Mouse (Mus musculus): ENCODE measurements at regions not wholly inside any gene's neighbourhood (a gene's known extent, or its start where the extent isn't known, plus 50 kb on each side); places are given as distances from the start of the nearest gene placed in this dataset.
A peak's percentile ranks its signal among the peaks of the same experiment; 100 is the strongest.
"Not testable (repeated sequence)": the region's sequence is repeated elsewhere in the genome, so short reads cannot be mapped to it uniquely, and the experiment has no call there.

GRCm38 (mm10) chr3:6887053-6887700 lies 266.9 kb upstream of the 1700008P02Rik start:
- intact Hi-C loops (cut with DNase I) = no loop called here
- no peak for DNase-seq (ENCODE audit: low spot score in 2 of 2)

GRCm38 (mm10) chr3:6886200-6887052 lies 266.2 kb upstream of the 1700008P02Rik start:
- no peak for DNase-seq (ENCODE audit: low spot score in 2 of 2)
- intact Hi-C loops (cut with DNase I) = no loop called here

GRCm38 (mm10) chr3:6883401-6883800 lies 263.2 kb upstream of the 1700008P02Rik start:
- intact Hi-C loops (cut with DNase I) = no loop called here
- DNase-seq (ENCODE audit: low spot score in 2 of 2) = no peak

- intact Hi-C loops (cut with DNase I) = no loop called here
Measured at GRCm38 (mm10) chr3:6876265-6876664, 256.0 kb upstream of the 1700008P02Rik start.

GRCm38 (mm10) chr3:6872170-6872569 lies 251.9 kb upstream of the 1700008P02Rik start:
- DNase-seq (ENCODE audit: low spot score in 2 of 2) = no peak
- intact Hi-C loops (cut with DNase I) = no loop called here

More at GRCm38 (mm10) chr3:6876265-6876664, 256.0 kb upstream of the 1700008P02Rik start:
- no peak for DNase-seq (ENCODE audit: low spot score in 2 of 2)

GRCm38 (mm10) chr3:6871752-6872151 lies 251.5 kb upstream of the 1700008P02Rik start:
- intact Hi-C loops (cut with DNase I) = no loop called here
- DNase-seq (ENCODE audit: low spot score in 2 of 2) = no peak

- DNase-seq (ENCODE audit: low spot score in 2 of 2) = no peak
- intact Hi-C loops (cut with DNase I) = no loop called here
Measured at GRCm38 (mm10) chr3:6866148-6866483, 245.9 kb upstream of the 1700008P02Rik start.

GRCm38 (mm10) chr3:6865462-6866147 lies 245.4 kb upstream of the 1700008P02Rik start:
- intact Hi-C loops (cut with DNase I) = no loop called here
- peak; percentile 57 to 62 for DNase-seq (ENCODE audit: low spot score in 2 of 2)

- intact Hi-C loops (cut with DNase I) = no loop called here
- no peak for DNase-seq (ENCODE audit: low spot score in 2 of 2)
Measured at GRCm38 (mm10) chr3:6859866-6860180, 239.6 kb upstream of the 1700008P02Rik start.

- no peak for DNase-seq (ENCODE audit: low spot score in 2 of 2)
- intact Hi-C loops (cut with DNase I) = no loop called here
Measured at GRCm38 (mm10) chr3:6858982-6859865, 239.0 kb upstream of the 1700008P02Rik start.

- DNase-seq (ENCODE audit: low spot score in 2 of 2) = no peak
- intact Hi-C loops (cut with DNase I) = no loop called here
Measured at GRCm38 (mm10) chr3:6819332-6819731, 199.1 kb upstream of the 1700008P02Rik start.

GRCm38 (mm10) chr3:6812346-6812745 lies 192.1 kb upstream of the 1700008P02Rik start:
- no peak for DNase-seq (ENCODE audit: low spot score in 2 of 2)
- intact Hi-C loops (cut with DNase I) = no loop called here

- DNase-seq (ENCODE audit: low spot score in 2 of 2) = no peak
- intact Hi-C loops (cut with DNase I) = no loop called here
Measured at GRCm38 (mm10) chr3:6809381-6809950, 189.2 kb upstream of the 1700008P02Rik start.

- DNase-seq (ENCODE audit: low spot score in 2 of 2) = not testable (repeated sequence)
Measured at GRCm38 (mm10) chr3:6800092-6800716, 180.0 kb upstream of the 1700008P02Rik start.

GRCm38 (mm10) chr3:6768506-6768905 lies 148.3 kb upstream of the 1700008P02Rik start:
- no peak for DNase-seq (ENCODE audit: low spot score in 2 of 2)
- intact Hi-C loops (cut with DNase I) = no loop called here

More at GRCm38 (mm10) chr3:6800092-6800716, 180.0 kb upstream of the 1700008P02Rik start:
- intact Hi-C loops (cut with DNase I) = not testable (repeated sequence)

GRCm38 (mm10) chr3:6768085-6768484 lies 147.8 kb upstream of the 1700008P02Rik start:
- DNase-seq (ENCODE audit: low spot score in 2 of 2); intact Hi-C loops (cut with DNase I): not testable (repeated sequence)

- intact Hi-C loops (cut with DNase I) = no loop called here
Measured at GRCm38 (mm10) chr3:6759172-6759571, 138.9 kb upstream of the 1700008P02Rik start.

GRCm38 (mm10) chr3:6757562-6757961 lies 137.3 kb upstream of the 1700008P02Rik start:
- intact Hi-C loops (cut with DNase I) = no loop called here
- DNase-seq (ENCODE audit: low spot score in 2 of 2) = no peak

More at GRCm38 (mm10) chr3:6759172-6759571, 138.9 kb upstream of the 1700008P02Rik start:
- no peak for DNase-seq (ENCODE audit: low spot score in 2 of 2)

GRCm38 (mm10) chr3:6750746-6751145 lies 130.5 kb upstream of the 1700008P02Rik start:
- DNase-seq (ENCODE audit: low spot score in 2 of 2); intact Hi-C loops (cut with DNase I): not testable (repeated sequence)
